Mouse (Mus musculus) hindbrain, embryonic 10.5 days (tissue): ENCODE data around the gene Nsun5. TPM values are rescaled to one million over a fixed set of nuclear protein-coding genes. Genes with fewer than 3 reads are reported as not detected.

Source experiments
- polyA plus RNA-seq: library from polyadenylated mRNA; unstranded; fragments of >200 nt; fragmentation: Nextera tagmentation; extraction: Ambion mirVana; gene quantifications from 2 replicates; pipeline ENCODE4 v1.2.1, GENCODE M21; 2016

Gene Nsun5
- polyA plus RNA-seq, 1 experiment from 2014 or later, result 44.1 TPM

Other genes starting within 250 kb of the Nsun5 start
- gene Tbl2, start 220.3 kb upstream of the Nsun5 start, polyA plus RNA-seq, result 20.0 and 23.7 TPM in 2 replicates
- gene Bcl7b, start 201.7 kb upstream of the Nsun5 start, polyA plus RNA-seq, result 45.7 and 46.1 TPM in 2 replicates
- 41.1 and 53.8 TPM in 2 replicates for gene Baz1b, start 182.7 kb upstream of the Nsun5 start, polyA plus RNA-seq
- 9.8 and 12.1 TPM in 2 replicates for gene Fzd9, start 118.7 kb upstream of the Nsun5 start, polyA plus RNA-seq
- 0.17 and 0.31 TPM in 2 replicates for gene Fkbp6, start 19.9 kb upstream of the Nsun5 start, polyA plus RNA-seq
- 0.08 TPM in 1 of 2 replicates, not detected in the other for gene Trim50, start 16.7 kb upstream of the Nsun5 start, polyA plus RNA-seq
- gene Pom121, start 24.6 kb downstream of the Nsun5 start, polyA plus RNA-seq, result 19.5 and 20.9 TPM in 2 replicates
- 51.3 and 65.6 TPM in 2 replicates for gene Hip1, start 175.2 kb downstream of the Nsun5 start, polyA plus RNA-seq
- not detected in 2 replicates for gene Ccl26, start 193.6 kb downstream of the Nsun5 start, polyA plus RNA-seq
- gene Ccl24, start 203.1 kb downstream of the Nsun5 start, polyA plus RNA-seq, result 1.1 and 1.9 TPM in 2 replicates